Mouse (Mus musculus) Muller cell, postnatal 12 days (primary cell): ENCODE data around the gene Ncoa7.

ENCODE experiments used
- DNase-seq: peaks from one replicate; pipeline ENCODE4 v3.0.0-alpha.2; 2015; ENCODE audit errors: inconsistent ontology term

Ncoa7 gene

GRCm38 (mm10) chr10:30585691-30586090 lies 217.4 kb downstream of the Ncoa7 start:
- DNase-seq = no peak
